Mouse (Mus musculus) heart, postnatal 0 days (tissue): ENCODE results near the gene Fbrs.

Experiments used
- CTCF ChIP-seq: IDR thresholded peaks from 2 replicates; pipeline ENCODE4 v1.5.1; 2016; ENCODE audit warnings: antibody characterized with exemption, control low read depth, low read depth
- EP300 ChIP-seq: IDR thresholded peaks from 2 replicates; pipeline ENCODE4 v1.6.1; 2016; ENCODE audit warnings: antibody characterized with exemption, low read depth

- TF ChIP-seq EP300: no peak
- no peak for TF ChIP-seq CTCF
Measured at GRCm38 (mm10) chr7:127519284-127519683, 40.3 kb downstream of the Fbrs start, which contains the start of gene Gm42715.
